Mouse (Mus musculus) heart, postnatal 0 days (tissue): ENCODE data around the gene Dpep2nb. TPM values are rescaled to one million over a fixed set of nuclear protein-coding genes. Genes with fewer than 3 reads are reported as not detected.

Experiments used
- ATAC-seq: fragments of 200-750 bp; cut with Nextera tagmentation; 2 replicates; pipeline ENCODE4 v1.8.0; 2017; ENCODE audit warnings: low read depth, moderate number of reproducible peaks, moderate library complexity; ENCODE audit not compliant: insufficient read depth
- DNase-seq: peaks from one replicate; pipeline ENCODE4 v3.0.0-alpha.2; 2016; ENCODE audit warnings: low spot score
- H3K27ac ChIP-seq: fragments of 300-500 bp; sonication (generic); 2 replicates; pipeline ENCODE4 v1.5.1; 2014; ENCODE audit warnings: low read depth, mild to moderate bottlenecking
- H3K27me3 ChIP-seq: fragments of 300-500 bp; sonication (generic); 2 replicates; pipeline ENCODE4 v1.6.1; 2014; ENCODE audit warnings: low read length, mixed read lengths; ENCODE audit not compliant: control insufficient read depth, insufficient read depth
- H3K36me3 ChIP-seq: fragments of 300-500 bp; sonication (generic); replicated peaks from 2 replicates; pipeline ENCODE4 v1.6.1; 2014; ENCODE audit warnings: low read length, mixed read lengths; ENCODE audit not compliant: control insufficient read depth, insufficient read depth
- H3K4me1 ChIP-seq: fragments of 300-500 bp; sonication (generic); 2 replicates; pipeline ENCODE4 v1.6.1; 2014; ENCODE audit warnings: antibody characterized with exemption; ENCODE audit not compliant: control insufficient read depth, insufficient read depth
- H3K4me2 ChIP-seq: fragments of 300-500 bp; sonication (generic); 2 replicates; pipeline ENCODE4 v1.6.1; 2014; ENCODE audit warnings: low read depth, mild to moderate bottlenecking, low read length, moderate library complexity
- H3K4me3 ChIP-seq: fragments of 300-500 bp; sonication (generic); 2 replicates; pipeline ENCODE4 v1.5.1; 2014; ENCODE audit warnings: low read depth, low read length
- H3K9ac ChIP-seq: fragments of 300-500 bp; sonication (generic); replicated peaks from 2 replicates; pipeline ENCODE4 v1.6.1; 2014; ENCODE audit warnings: low read depth, low read length, mixed read lengths
- H3K9me3 ChIP-seq: fragments of 300-500 bp; sonication (generic); replicated peaks from 2 replicates; pipeline ENCODE4 v1.6.1; 2016; ENCODE audit warnings: low read length; ENCODE audit not compliant: control insufficient read depth
- CTCF ChIP-seq: IDR thresholded peaks from 2 replicates; pipeline ENCODE4 v1.5.1; 2016; ENCODE audit warnings: antibody characterized with exemption, control low read depth, low read depth
- EP300 ChIP-seq: IDR thresholded peaks from 2 replicates; pipeline ENCODE4 v1.6.1; 2016; ENCODE audit warnings: antibody characterized with exemption, low read depth
- WGBS: fragments of 180-500 bp; shearing (Covaris S2); extraction: QIAGEN DNeasy Blood & Tissue Kit; methylation state at CpG from one replicate; pipeline ENCODE4 v1.1.7; 2014; 5-methylcytosine and 5-hydroxymethylcytosine counted together
- polyA plus RNA-seq: library from polyadenylated mRNA; unstranded; fragments of >200 nt; fragmentation: Nextera tagmentation; extraction: Ambion mirVana; gene quantifications from 2 replicates; pipeline ENCODE4 v1.2.1, GENCODE M21; 2015
- total RNA-seq: library from RNA; depleted of rRNA; stranded (reverse); fragments of >200 nt; gene quantifications from 2 replicates; pipeline ENCODE4 v1.2.3, GENCODE M21; 2014; ENCODE audit warnings: low replicate concordance

The Dpep2nb gene
- total and polyA plus RNA-seq, 2 experiments from 2014 or later, result 0.20 TPM; not detected in 1

DNA sequence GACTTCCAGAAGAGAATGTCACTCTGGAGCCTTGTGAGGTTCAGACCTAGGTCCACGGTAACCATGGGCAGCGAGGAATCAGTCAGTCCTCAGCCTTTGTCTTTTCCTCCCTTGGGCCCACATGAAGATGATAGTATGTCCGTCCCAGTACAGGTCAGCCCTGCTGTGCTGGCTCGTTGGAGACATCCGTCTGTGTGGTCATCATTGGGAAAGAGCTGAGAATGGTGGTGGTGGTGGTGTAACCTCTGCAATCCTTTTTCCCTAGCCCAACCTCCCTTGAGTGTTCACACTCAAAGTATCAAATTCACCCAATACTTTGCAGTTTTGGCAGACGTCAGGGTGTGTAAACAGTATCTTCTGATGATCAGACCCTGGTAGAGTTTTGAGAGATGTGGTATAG, 44.1 kb upstream of the Dpep2nb start:
- 85% methylated on average over 6 of the region's 6 CpGs for WGBS
- Histone ChIP-seq H3K9me3 (no peaks in the 10 kb centered on the region), H3K4me1 (no peaks in the 10 kb centered on the region), H3K4me3 (no peak overlapping the region), H3K27me3 (no peaks in the 10 kb centered on the region), H3K4me2 (no peak overlapping the region), H3K36me3 (peaks cover 26% of the 10 kb centered on the region), H3K27ac (no peak overlapping the region), H3K9ac (no peak overlapping the region)
- DNase-seq, result no peak
- no peak for TF ChIP-seq EP300
- ATAC-seq, result no peak

DNA sequence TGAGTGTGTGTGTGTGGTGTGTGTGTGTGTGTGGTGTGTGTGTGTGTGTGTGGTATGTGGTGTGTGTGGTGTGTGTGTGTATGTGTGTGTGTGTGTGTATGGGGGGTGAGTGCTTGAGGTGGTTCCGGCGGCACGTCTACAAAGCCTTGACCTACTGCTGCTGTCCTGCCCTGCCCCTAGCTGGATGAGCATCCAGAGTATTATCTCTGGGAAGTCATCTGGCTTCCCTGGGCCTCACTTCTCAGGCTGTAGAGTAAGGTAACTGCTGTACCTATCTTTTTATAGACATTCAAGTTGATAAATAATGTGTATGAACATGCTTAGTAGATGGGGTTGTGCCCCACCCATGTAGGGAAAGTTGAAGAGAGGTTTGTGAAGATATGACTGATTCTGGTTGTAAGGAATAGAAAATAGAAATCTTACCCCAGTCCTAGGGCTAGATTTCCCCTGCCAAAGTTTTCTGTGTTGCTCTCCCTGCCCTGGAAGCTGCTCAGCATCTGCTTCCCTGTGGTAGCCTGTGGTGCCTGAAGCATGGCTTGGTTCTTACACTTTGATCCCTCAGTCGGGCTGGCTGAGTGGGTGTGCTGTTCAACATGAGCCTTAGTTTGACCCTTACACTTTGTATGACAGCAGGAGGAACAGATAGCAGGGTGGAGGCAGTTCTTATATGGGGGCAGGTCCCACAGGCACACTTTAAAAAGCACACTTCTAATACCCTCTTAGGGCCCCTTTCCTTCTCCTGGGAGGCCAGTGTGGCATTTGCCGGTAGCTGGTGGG, 42.3 kb upstream of the Dpep2nb start:
- WGBS, result 66% methylated on average over 5 of the region's 5 CpGs
- no peak for TF ChIP-seq EP300
- no peak for TF ChIP-seq CTCF
- Histone ChIP-seq H3K4me1 (no peaks in the 10 kb centered on the region), H3K4me3 (no peak overlapping the region), H3K27me3 (no peaks in the 10 kb centered on the region), H3K27ac (no peak overlapping the region), H3K9ac (no peak overlapping the region), H3K9me3 (no peaks in the 10 kb centered on the region), H3K4me2 (no peak overlapping the region), H3K36me3 (peaks cover 26% of the 10 kb centered on the region)
- DNase-seq (no peak), ATAC-seq (no peak)

DNA sequence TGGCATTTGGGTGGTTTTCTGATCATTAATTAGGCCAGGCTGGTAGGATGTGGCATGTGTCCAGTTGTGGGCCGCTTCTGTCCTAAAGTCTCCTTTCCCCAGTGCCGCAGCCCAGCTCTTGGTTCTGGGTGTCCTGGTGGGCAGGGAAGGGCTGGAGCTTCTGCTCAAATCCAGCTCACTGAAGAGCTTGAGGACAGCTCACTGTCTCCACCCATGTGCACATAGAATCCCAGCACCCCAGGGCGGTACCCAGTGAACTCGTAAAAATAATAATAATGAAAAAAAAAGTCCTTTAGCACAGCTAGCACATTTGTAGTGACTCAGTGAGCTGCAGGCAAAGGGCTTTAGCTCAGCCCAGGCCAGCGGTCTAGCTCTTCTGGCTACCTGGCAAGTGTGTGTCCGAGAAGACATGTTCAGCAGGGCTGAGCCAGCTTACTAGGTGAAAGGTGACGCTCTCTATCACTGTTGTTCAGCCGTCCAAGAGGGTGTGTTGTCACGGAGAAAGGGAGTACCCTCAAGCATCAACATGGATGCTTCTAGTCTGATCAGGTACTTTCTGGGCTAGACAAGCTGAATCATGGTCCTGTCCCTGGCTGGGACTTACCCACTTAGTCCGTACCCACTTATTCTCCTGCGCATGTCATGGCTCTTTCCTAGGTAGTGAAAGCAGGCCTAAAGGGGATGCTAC, 41.2 kb upstream of the Dpep2nb start:
- Histone ChIP-seq H3K27me3 (no peaks in the 10 kb centered on the region), H3K9ac (no peak overlapping the region), H3K4me3 (no peak overlapping the region), H3K27ac (no peak overlapping the region), H3K9me3 (no peaks in the 10 kb centered on the region), H3K4me1 (no peaks in the 10 kb centered on the region), H3K36me3 (peaks cover 17% of the 10 kb centered on the region; the same call in 1 of the 2 replicates), H3K4me2 (no peak overlapping the region)
- no peak for TF ChIP-seq CTCF
- no peak for TF ChIP-seq EP300
- DNase-seq (no peak), ATAC-seq (peak; percentile 49)
- WGBS, result 83% methylated on average over 11 of the region's 11 CpGs

GRCm38 (mm10) chr8:106044151-106044550, 38.4 kb upstream of the Dpep2nb start:
- Histone ChIP-seq H3K27me3 (no peaks in the 10 kb centered on the region), H3K4me1 (no peaks in the 10 kb centered on the region), H3K36me3 (0 out of 2 replicates have a peak, but pooled peaks cover 8% of the 10 kb centered on the region), H3K27ac (no peak overlapping the region), H3K4me3 (no peak overlapping the region), H3K9ac (no peak overlapping the region), H3K4me2 (no peak overlapping the region), H3K9me3 (no peaks in the 10 kb centered on the region)
- ATAC-seq, result no peak
- DNase-seq, result no peak
- 69% methylated on average over 3 of the region's 3 CpGs for WGBS
- TF ChIP-seq EP300 (no peak), CTCF (no peak)

GRCm38 (mm10) chr8:106043055-106043454, 37.3 kb upstream of the Dpep2nb start:
- ATAC-seq (no peak), DNase-seq (no peak)
- H3K27ac ChIP-seq, result no peak overlapping the region
- H3K9ac ChIP-seq, result no peak overlapping the region
- no peaks in the 10 kb centered on the region for H3K27me3 ChIP-seq
- TF ChIP-seq EP300 (no peak), CTCF (no peak)
- H3K4me3 ChIP-seq, result no peak overlapping the region
- no peak overlapping the region for H3K4me2 ChIP-seq
- WGBS, result 62% methylated on average over 2 of the region's 2 CpGs
- no peaks in the 10 kb centered on the region for H3K9me3 ChIP-seq
- H3K36me3 ChIP-seq, result 0 out of 2 replicates have a peak, but pooled peaks cover 8% of the 10 kb centered on the region
- H3K4me1 ChIP-seq, result no peaks in the 10 kb centered on the region
